Mouse (Mus musculus): ENCODE data around the gene Syncrip.

DNA sequence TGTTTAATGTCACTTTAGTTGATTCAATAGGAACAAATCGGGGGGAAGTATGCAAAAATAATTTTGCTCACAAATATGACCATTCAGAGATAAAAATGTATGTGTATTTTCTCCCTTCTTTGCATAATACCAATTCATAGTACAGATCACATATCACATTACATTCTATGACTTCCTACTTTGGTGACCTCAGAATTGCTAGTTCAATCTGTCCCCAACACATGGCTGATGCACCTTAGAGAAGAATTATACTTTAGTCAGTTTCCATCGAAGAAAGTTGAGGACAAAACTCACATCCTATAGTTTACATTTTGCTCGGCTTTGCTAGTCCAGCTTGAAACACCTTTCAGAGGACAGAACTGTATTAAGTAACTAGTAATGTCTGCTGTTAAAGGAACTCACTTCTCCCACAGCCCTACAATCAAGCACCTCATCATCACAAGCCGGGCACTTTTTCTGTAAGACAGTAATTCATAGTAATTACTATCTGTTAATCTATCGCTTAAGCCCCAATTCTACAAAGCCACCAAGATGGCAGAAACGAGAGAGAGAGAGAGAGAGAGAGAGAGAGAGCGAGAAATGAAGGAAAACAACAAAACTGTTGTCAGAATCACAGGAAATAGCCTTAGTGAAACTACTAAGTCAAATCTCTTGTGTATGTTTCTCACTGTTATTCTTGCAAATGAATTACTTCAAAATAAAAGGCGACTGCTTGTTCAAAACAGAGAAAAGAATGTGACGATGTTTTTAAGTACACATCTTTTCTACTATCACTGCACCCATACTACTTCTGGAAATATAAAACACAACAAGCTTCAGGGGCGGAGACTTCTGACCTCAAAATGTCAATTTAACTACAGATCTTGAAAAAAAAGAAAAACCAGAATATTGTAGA lies 44.8 kb downstream of the Syncrip start:
- TF ChIP-seq POLR2A (IDR thresholded peaks at IDR 0.05; ENCODE audit: control insufficient read depth, extremely low read depth, insufficient read depth, low read length, poor library complexity): no peak
- TF ChIP-seq CTCF (IDR thresholded peaks at IDR 0.05; ENCODE audit: borderline replicate concordance, control insufficient read depth, extremely low read depth, insufficient read depth, low read length, poor library complexity): no peak
